ENCODE assay signal across 25 mouse cellular contexts in genomic region chr9:67104616-67105015, GRCm38 (mm10). TPM values are rescaled to one million over a fixed set of nuclear protein-coding genes. Genes with fewer than 3 reads are reported as not detected.
DNase-seq lines count a peak whose midpoint lies in the region; ATAC-seq and TF ChIP-seq lines count a peak whose summit lies in the region.
"Had no signal": no experiment of that assay in that cellular context is flagged by ENCODE, and none has a peak within 500 bp of the region (broad histone marks: within the 10 kb centered on the region; RNA-seq: fewer than 3 reads in every experiment).

No protein-coding gene starts in this region.

- H3K4me3 ChIP-seq in heart, embryonic 10.5 days, result no peak overlapping the region
- no peak overlapping the region for H3K4me3 ChIP-seq in limb, embryonic 14.5 days (replicated peaks; ENCODE audit: low read length)
- no peak overlapping the region for H3K4me3 ChIP-seq in hindbrain, embryonic 14.5 days (replicated peaks; ENCODE audit: low read length)
- H3K4me3 ChIP-seq in forebrain, embryonic 11.5 days (ENCODE audit: low read depth, low read length), result no peak overlapping the region
- H3K4me3 ChIP-seq: forebrain, embryonic 12.5 days; intestine, embryonic 15.5 days; lung, embryonic 15.5 days; midbrain, embryonic 10.5 days; neural tube, embryonic 13.5 days had no signal

- ATAC-seq in limb, embryonic 14.5 days (ENCODE audit: low FRiP score, low read depth), result no peak
- no peak for ATAC-seq in hindbrain, embryonic 14.5 days (ENCODE audit: low FRiP score)
- no peak for ATAC-seq in forebrain, embryonic 11.5 days (replicated peaks; ENCODE audit: low FRiP score)
- ATAC-seq: activated CD4-positive, CD25-positive, alpha-beta regulatory T cell, adult 4 months; forebrain, postnatal 0 days; hindbrain, embryonic 16.5 days; intestine, embryonic 15.5 days had no signal

- 73% methylated on average over 4 of the region's 4 CpGs for WGBS in heart, embryonic 10.5 days
- WGBS in limb, embryonic 14.5 days, result 66% methylated on average over 4 of the region's 4 CpGs
- WGBS in hindbrain, embryonic 14.5 days, result 80% methylated on average over 4 of the region's 4 CpGs
- WGBS in forebrain, embryonic 11.5 days, result 86% methylated on average over 4 of the region's 4 CpGs

- H3K4me1 ChIP-seq in heart, embryonic 10.5 days, result peaks cover 52% of the 10 kb centered on the region
- H3K4me1 ChIP-seq in limb, embryonic 14.5 days (ENCODE audit: control insufficient read depth, insufficient read depth, low read length), result peaks cover 52% of the 10 kb centered on the region
- no peaks in the 10 kb centered on the region for H3K4me1 ChIP-seq in hindbrain, embryonic 14.5 days (replicated peaks; ENCODE audit: control insufficient read depth, insufficient read depth, low read length)
- no peaks in the 10 kb centered on the region for H3K4me1 ChIP-seq in forebrain, embryonic 11.5 days (replicated peaks; ENCODE audit: control insufficient read depth, insufficient read depth, low read length)

- H3K27ac ChIP-seq in heart, embryonic 10.5 days, result peak overlapping the region; percentile 81; the same call in 1 of the 2 replicates
- 0 out of 2 replicates have a peak overlapping the region, but pooled peaks have one; percentile 33 for H3K27ac ChIP-seq in limb, embryonic 14.5 days (replicated peaks; ENCODE audit: low read depth, low read length)
- no peak overlapping the region for H3K27ac ChIP-seq in hindbrain, embryonic 14.5 days
- H3K27ac ChIP-seq in forebrain, embryonic 11.5 days (ENCODE audit: low read depth, low read length), result no peak overlapping the region
- H3K27ac ChIP-seq: forebrain, embryonic 12.5 days; intestine, embryonic 15.5 days; kidney, postnatal 0 days; midbrain, embryonic 10.5 days; neural tube, embryonic 13.5 days had no signal

- TF ChIP-seq POLR2A in limb, embryonic 14.5 days (IDR thresholded peaks at IDR 0.05; ENCODE audit: borderline replicate concordance, extremely low read depth, insufficient read depth, insufficient read length), result no peak

- H3K4me2 ChIP-seq in limb, embryonic 14.5 days (replicated peaks; ENCODE audit: low read depth, low read length, severe bottlenecking), result no peak overlapping the region
- H3K4me2 ChIP-seq in hindbrain, embryonic 14.5 days (replicated peaks), result no peak overlapping the region
- no peak overlapping the region for H3K4me2 ChIP-seq in forebrain, embryonic 11.5 days (ENCODE audit: low read depth, low read length, severe bottlenecking)
- H3K4me2 ChIP-seq: forebrain, embryonic 12.5 days; intestine, embryonic 15.5 days; liver, embryonic 11.5 days; lung, embryonic 15.5 days; neural tube, embryonic 13.5 days had no signal

- H3K36me3 ChIP-seq in heart, embryonic 10.5 days, result no peaks in the 10 kb centered on the region
- no peaks in the 10 kb centered on the region for H3K36me3 ChIP-seq in limb, embryonic 14.5 days (ENCODE audit: control insufficient read depth, insufficient read depth, low read length)
- no peaks in the 10 kb centered on the region for H3K36me3 ChIP-seq in hindbrain, embryonic 14.5 days (replicated peaks; ENCODE audit: control insufficient read depth, insufficient read depth)
- no peaks in the 10 kb centered on the region for H3K36me3 ChIP-seq in forebrain, embryonic 11.5 days (ENCODE audit: control insufficient read depth, insufficient read depth, low read length)
- H3K36me3 ChIP-seq: forebrain, embryonic 12.5 days; intestine, embryonic 15.5 days; lung, embryonic 15.5 days; midbrain, embryonic 10.5 days; neural tube, embryonic 13.5 days had no signal

- no peaks in the 10 kb centered on the region for H3K27me3 ChIP-seq in heart, embryonic 10.5 days (ENCODE audit: insufficient read depth, poor library complexity, severe bottlenecking)
- no peaks in the 10 kb centered on the region for H3K27me3 ChIP-seq in limb, embryonic 14.5 days (ENCODE audit: control insufficient read depth, insufficient read depth, low read length)
- no peaks in the 10 kb centered on the region for H3K27me3 ChIP-seq in hindbrain, embryonic 14.5 days (ENCODE audit: control insufficient read depth, insufficient read depth, low read length)
- no peaks in the 10 kb centered on the region for H3K27me3 ChIP-seq in forebrain, embryonic 11.5 days (ENCODE audit: control insufficient read depth, insufficient read depth, low read length)
- H3K27me3 ChIP-seq: forebrain, embryonic 12.5 days; intestine, embryonic 15.5 days; lung, embryonic 15.5 days; neural tube, embryonic 13.5 days had no signal

- DNase-seq in heart, embryonic 10.5 days (ENCODE audit: low spot score), result no peak
- no peak for DNase-seq in heart, adult 8-10 months (ENCODE audit: low spot score)
- peak; percentile 94 for DNase-seq in 3T3-L1 (ENCODE audit: low read depth, low spot score)
- peak; percentile 78 for DNase-seq in Muller cell, postnatal 12 days (ENCODE audit: inconsistent ontology term)
- no peak for DNase-seq in limb, embryonic 14.5 days (ENCODE audit: low spot score)
- DNase-seq in hindbrain, embryonic 14.5 days (ENCODE audit: low spot score), result no peak
- no peak for DNase-seq in kidney, postnatal 10 days
- no peak for DNase-seq in forebrain, embryonic 11.5 days (ENCODE audit: low spot score)
- DNase-seq: adrenal gland, adult 2 months; cerebellum, adult 8-10 months; cerebellum, postnatal 25 days; forebrain, postnatal 0 days; kidney, adult 2 months; layer of hippocampus, postnatal 36 days; right cerebral cortex, postnatal 14 days; thymus, postnatal 14 days had no signal

- no peaks in the 10 kb centered on the region for H3K9me3 ChIP-seq in heart, embryonic 10.5 days
- no peaks in the 10 kb centered on the region for H3K9me3 ChIP-seq in limb, embryonic 14.5 days (ENCODE audit: control insufficient read depth, low read length)
- H3K9me3 ChIP-seq in hindbrain, embryonic 14.5 days (ENCODE audit: control insufficient read depth, low read length), result no peaks in the 10 kb centered on the region
- no peaks in the 10 kb centered on the region for H3K9me3 ChIP-seq in forebrain, embryonic 11.5 days (ENCODE audit: control insufficient read depth, low read length)
- H3K9me3 ChIP-seq: forebrain, embryonic 12.5 days; intestine, embryonic 15.5 days; lung, embryonic 15.5 days; midbrain, embryonic 10.5 days; neural tube, embryonic 13.5 days had no signal

- H3K9ac ChIP-seq in limb, embryonic 14.5 days (ENCODE audit: low read depth, low read length, severe bottlenecking), result no peak overlapping the region
- no peak overlapping the region for H3K9ac ChIP-seq in hindbrain, embryonic 14.5 days
- H3K9ac ChIP-seq in forebrain, embryonic 11.5 days (ENCODE audit: low read length), result no peak overlapping the region
- H3K9ac ChIP-seq: forebrain, embryonic 12.5 days; forebrain, postnatal 0 days; intestine, embryonic 15.5 days; lung, embryonic 15.5 days; neural tube, embryonic 13.5 days had no signal

RNA-seq across cellular contexts. Expression of gene Tpm1, which starts 55.4 kb away (rescaled TPM):
- polyA plus RNA-seq in heart, embryonic 10.5 days (2016; fragmentation: Nextera tagmentation; extraction: Ambion mirVana), result 2,990 and 4,096 TPM in 2 replicates
- over 10,000 TPM in 3 of 4 experiments, 1,000 to 10,000 TPM in 1; 9,382 to 12,072 (median 10,190) TPM for total RNA-seq in heart, adult 8-10 months (2022)
- polyA plus RNA-seq in limb, embryonic 14.5 days (2012; rRNA removed), result 420 and 643 TPM in 2 replicates
- polyA plus RNA-seq in limb, embryonic 14.5 days (2014; fragmentation: Nextera tagmentation; extraction: Ambion mirVana), result 724 and 728 TPM in 2 replicates
- 163 and 182 TPM in 2 replicates for polyA plus RNA-seq in hindbrain, embryonic 14.5 days (2014; fragmentation: Nextera tagmentation; extraction: Ambion mirVana)
- polyA plus RNA-seq in forebrain, embryonic 11.5 days (2014; fragmentation: Nextera tagmentation; extraction: Ambion mirVana), result 320 TPM in 2 replicates

Comparison
In these comparisons a context has a peak if more than half of its experiments do, and no peak if none do; other contexts are left out.
1. DNase-seq: peak in 3T3-L1 (single experiment) and Muller cell, postnatal 12 days (single experiment); none in heart, embryonic 10.5 days (single experiment), heart, adult 8-10 months (single experiment), limb, embryonic 14.5 days (single experiment), hindbrain, embryonic 14.5 days (single experiment), kidney, postnatal 10 days (single experiment) and forebrain, embryonic 11.5 days (single experiment).
2. H3K27ac ChIP-seq: peak in heart, embryonic 10.5 days (single experiment) and limb, embryonic 14.5 days (single experiment); none in hindbrain, embryonic 14.5 days (single experiment) and forebrain, embryonic 11.5 days (single experiment).